Mouse (Mus musculus) forebrain, embryonic 15.5 days (tissue): Measurements from ENCODE around the gene Rps6kl1. TPM values are rescaled to one million over a fixed set of nuclear protein-coding genes. Genes with fewer than 3 reads are reported as not detected.
A peak's percentile ranks its signal among the peaks of the same experiment; 100 is the strongest.

Experiments
- ATAC-seq: fragments of 200-750 bp; cut with Nextera tagmentation; replicated peaks from 2 replicates; pipeline ENCODE4 v1.8.0; 2017; ENCODE audit warnings: mild to moderate bottlenecking, moderate TSS enrichment, moderate library complexity
- H3K27ac ChIP-seq: fragments of 300-500 bp; sonication (generic); replicated peaks from 2 replicates; pipeline ENCODE4 v1.5.1; 2015; ENCODE audit warnings: mild to moderate bottlenecking, inconsistent platforms
- H3K27me3 ChIP-seq: fragments of 300-500 bp; sonication (generic); 2 replicates; pipeline ENCODE4 v1.6.1; 2015; ENCODE audit warnings: inconsistent platforms
- H3K36me3 ChIP-seq: fragments of 300-500 bp; sonication (generic); 2 replicates; pipeline ENCODE4 v1.6.1; 2015; ENCODE audit warnings: mild to moderate bottlenecking, inconsistent platforms
- H3K4me1 ChIP-seq: fragments of 300-500 bp; sonication (generic); 2 replicates; pipeline ENCODE4 v1.6.1; 2015; ENCODE audit warnings: inconsistent platforms
- H3K4me2 ChIP-seq: fragments of 300-500 bp; sonication (generic); replicated peaks from 2 replicates; pipeline ENCODE4 v1.6.1; 2015; ENCODE audit warnings: mild to moderate bottlenecking, inconsistent platforms
- H3K4me3 ChIP-seq: fragments of 300-500 bp; sonication (generic); 2 replicates; pipeline ENCODE4 v1.5.1; 2015; ENCODE audit warnings: mild to moderate bottlenecking, inconsistent platforms
- H3K9ac ChIP-seq: fragments of 300-500 bp; sonication (generic); replicated peaks from 2 replicates; pipeline ENCODE4 v1.6.1; 2015; ENCODE audit warnings: mild to moderate bottlenecking, inconsistent platforms
- H3K9me3 ChIP-seq: fragments of 300-500 bp; sonication (generic); 2 replicates; pipeline ENCODE4 v1.6.1; 2016; ENCODE audit warnings: inconsistent platforms
- WGBS: fragments of 180-500 bp; shearing (Covaris S2); methylation state at CpG from one replicate; pipeline ENCODE4 v1.1.7; 2015; ENCODE audit warnings: mixed read lengths; 5-methylcytosine and 5-hydroxymethylcytosine counted together
- polyA plus RNA-seq: library from polyadenylated mRNA; unstranded; fragments of >200 nt; fragmentation: Nextera tagmentation; extraction: Ambion mirVana; gene quantifications from 2 replicates; pipeline ENCODE4 v1.2.1, GENCODE M21; 2015

Rps6kl1 gene
- 19.8 and 22.2 TPM in 2 replicates for polyA plus RNA-seq

- 15% methylated on average over 28 of the region's 28 CpGs for WGBS
Observed at GRCm38 (mm10) chr12:85151002-85151774, at the start of gene Rps6kl1. Gene Rps6kl1 (minus strand): TSS chr12:85151264.

GRCm38 (mm10) chr12:85199954-85200353, 48.9 kb upstream of the Rps6kl1 start:
- H3K36me3 ChIP-seq: no peaks in the 10 kb centered on the region
- WGBS: 85% methylated on average over 1 of the region's 1 CpGs
- no peak overlapping the region for H3K9ac ChIP-seq
- ATAC-seq: no peak
- H3K27me3 ChIP-seq: no peaks in the 10 kb centered on the region
- no peak overlapping the region for H3K27ac ChIP-seq
- no peaks in the 10 kb centered on the region for H3K9me3 ChIP-seq
- H3K4me1 ChIP-seq: peaks cover 16% of the 10 kb centered on the region
- no peak overlapping the region for H3K4me2 ChIP-seq
- no peak overlapping the region for H3K4me3 ChIP-seq

More at GRCm38 (mm10) chr12:85151002-85151774, at the start of gene Rps6kl1:
- no peaks in the 10 kb centered on the region; the same call in 1 of the 2 replicates for H3K27me3 ChIP-seq
- H3K4me3 ChIP-seq: peak within 1 kb of the TSS; percentile 62
- H3K4me1 ChIP-seq: peaks cover 22% of the 10 kb centered on the region
- peak within 1 kb of the TSS; percentile 69 for H3K4me2 ChIP-seq
- H3K27ac ChIP-seq: peak within 1 kb of the TSS; percentile 31; the same call in 1 of the 2 replicates
- peak within 1 kb of the TSS; percentile 75 for H3K9ac ChIP-seq
- ATAC-seq: peak; percentile 98
- H3K9me3 ChIP-seq: no peaks in the 10 kb centered on the region
- no peaks in the 10 kb centered on the region for H3K36me3 ChIP-seq

DNA sequence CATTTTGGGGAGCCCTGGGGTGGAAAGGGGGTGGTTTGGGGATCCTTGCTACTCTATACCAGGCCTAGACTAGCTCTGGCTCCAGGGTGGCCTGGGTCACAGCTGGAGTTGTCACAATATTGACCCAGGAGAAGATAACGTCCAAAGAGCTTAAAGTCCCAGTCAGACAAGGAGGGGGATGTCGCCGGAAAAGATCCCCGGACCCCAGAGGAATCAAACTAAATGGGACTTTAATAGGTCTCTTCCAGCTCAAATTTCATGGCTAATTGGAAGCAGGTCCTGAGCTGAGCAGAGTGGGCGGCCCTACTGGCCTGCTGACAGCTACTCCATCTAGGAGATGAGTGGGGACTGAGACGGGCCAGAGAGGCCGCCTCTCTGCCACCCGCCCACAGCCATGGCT, 46.9 kb upstream of the Rps6kl1 start:
- Histone ChIP-seq H3K27me3 (no peaks in the 10 kb centered on the region), H3K36me3 (no peaks in the 10 kb centered on the region), H3K9me3 (no peaks in the 10 kb centered on the region), H3K9ac (no peak overlapping the region), H3K4me3 (no peak overlapping the region), H3K4me2 (no peak overlapping the region), H3K4me1 (peaks cover 35% of the 10 kb centered on the region), H3K27ac (no peak overlapping the region)
- ATAC-seq: no peak
- WGBS: 37% methylated on average over 8 of the region's 8 CpGs

DNA sequence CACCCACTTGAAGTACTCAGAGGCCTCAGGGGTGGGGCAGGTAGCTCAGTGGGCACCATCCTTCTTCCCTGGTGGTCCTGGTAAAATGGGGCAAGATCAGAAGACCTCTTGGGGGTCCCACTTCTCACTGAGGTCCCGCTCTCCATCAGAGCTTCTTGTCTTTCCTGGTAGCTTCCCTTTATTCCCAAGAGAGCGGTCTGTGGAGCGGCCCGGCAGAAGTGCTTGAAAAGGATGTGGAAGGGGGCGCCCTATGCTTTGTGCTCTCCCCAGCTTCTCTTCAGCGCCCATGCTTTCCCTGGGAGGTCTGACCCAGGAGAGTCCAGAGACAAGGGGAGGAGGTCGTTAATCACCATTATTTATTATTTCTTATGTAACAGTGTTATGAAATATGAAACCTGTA, 46.3 kb upstream of the Rps6kl1 start:
- ATAC-seq: no peak

DNA sequence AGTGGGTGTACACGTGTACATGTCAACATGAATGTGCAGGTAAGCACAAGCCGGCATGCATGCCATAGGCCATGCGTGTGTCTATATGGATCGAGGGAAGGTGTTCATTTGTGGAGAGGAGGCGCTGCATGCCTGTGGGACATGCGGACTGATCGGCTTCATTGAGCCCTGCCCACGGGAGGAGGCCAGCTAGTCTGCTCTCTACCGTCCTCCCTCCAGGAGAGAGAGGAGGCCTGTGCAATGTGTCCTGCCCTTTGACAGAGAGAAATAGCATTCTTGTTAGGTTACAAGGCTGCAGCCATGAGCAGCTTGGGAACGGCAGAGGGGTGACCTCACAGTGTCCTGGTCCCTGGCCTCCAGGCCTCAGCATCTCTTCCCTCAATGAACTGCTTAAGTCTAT, 45.1 kb upstream of the Rps6kl1 start:
- H3K36me3 ChIP-seq: no peaks in the 10 kb centered on the region
- 94% methylated on average over 10 of the region's 10 CpGs for WGBS
- no peaks in the 10 kb centered on the region for H3K9me3 ChIP-seq
- no peak overlapping the region for H3K27ac ChIP-seq
- H3K9ac ChIP-seq: no peak overlapping the region
- H3K4me3 ChIP-seq: no peak overlapping the region
- H3K4me2 ChIP-seq: no peak overlapping the region
- H3K4me1 ChIP-seq: peaks cover 35% of the 10 kb centered on the region
- ATAC-seq: no peak
- no peaks in the 10 kb centered on the region for H3K27me3 ChIP-seq

More for the DNA sequence above, 46.3 kb upstream of the Rps6kl1 start:
- Histone ChIP-seq H3K36me3 (no peaks in the 10 kb centered on the region), H3K4me3 (no peak overlapping the region), H3K4me1 (peaks cover 41% of the 10 kb centered on the region), H3K9ac (no peak overlapping the region), H3K4me2 (no peak overlapping the region), H3K9me3 (no peaks in the 10 kb centered on the region), H3K27me3 (no peaks in the 10 kb centered on the region), H3K27ac (no peak overlapping the region)
- 81% methylated on average over 7 of the region's 7 CpGs for WGBS

DNA sequence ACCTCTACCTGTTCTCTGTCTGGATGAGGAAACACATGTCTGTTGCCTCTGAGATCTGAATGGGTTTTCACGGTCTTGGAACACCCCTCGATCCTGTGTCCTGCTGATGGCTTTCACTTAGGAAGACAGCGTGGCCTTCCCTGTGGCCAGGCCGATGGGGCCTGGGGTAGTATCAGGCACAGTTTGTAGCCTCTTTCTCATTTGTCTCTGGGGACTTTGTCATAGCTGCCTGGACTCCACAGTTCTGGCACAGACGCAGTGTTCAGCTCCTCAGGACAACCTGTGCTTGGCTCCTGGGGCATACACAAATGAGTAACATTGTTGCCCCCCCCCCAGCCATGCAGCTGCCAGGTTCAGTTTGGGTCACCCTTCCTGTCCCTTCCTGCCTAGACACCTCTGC, 44.0 kb upstream of the Rps6kl1 start:
- no peaks in the 10 kb centered on the region for H3K36me3 ChIP-seq
- H3K27me3 ChIP-seq: no peaks in the 10 kb centered on the region
- no peaks in the 10 kb centered on the region for H3K9me3 ChIP-seq
- H3K9ac ChIP-seq: no peak overlapping the region
- peaks cover 28% of the 10 kb centered on the region for H3K4me1 ChIP-seq
- 81% methylated on average over 5 of the region's 5 CpGs for WGBS
- no peak overlapping the region for H3K4me3 ChIP-seq
- no peak for ATAC-seq
- no peak overlapping the region for H3K4me2 ChIP-seq
- H3K27ac ChIP-seq: no peak overlapping the region

DNA sequence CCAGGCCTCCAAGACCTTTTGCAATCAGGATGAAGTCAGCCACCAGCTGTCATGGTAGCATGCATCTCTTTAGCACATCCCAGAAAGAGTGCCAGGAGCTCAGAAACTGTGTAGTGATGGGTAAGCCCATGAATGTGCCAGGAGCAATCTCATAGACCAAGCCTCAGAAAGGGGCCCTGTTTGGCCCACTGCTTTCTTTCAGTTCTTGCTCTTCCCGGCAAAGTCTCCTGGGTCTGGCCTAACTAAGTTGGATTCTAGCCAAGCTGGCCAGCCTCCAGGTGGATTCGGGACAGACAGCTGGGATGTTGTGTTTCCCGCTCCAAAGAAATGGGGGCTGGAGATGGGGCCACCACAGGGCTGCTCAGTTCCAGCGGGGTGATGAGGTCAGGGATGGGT, 43.6 kb upstream of the Rps6kl1 start:
- Histone ChIP-seq H3K27me3 (no peaks in the 10 kb centered on the region), H3K27ac (0 out of 2 replicates have a peak overlapping the region, but pooled peaks have one; percentile 21), H3K36me3 (no peaks in the 10 kb centered on the region), H3K9me3 (no peaks in the 10 kb centered on the region), H3K4me1 (peaks cover 28% of the 10 kb centered on the region), H3K9ac (no peak overlapping the region), H3K4me2 (no peak overlapping the region), H3K4me3 (no peak overlapping the region)
- WGBS: 26% methylated on average over 4 of the region's 4 CpGs
- peak; percentile 64 for ATAC-seq

DNA sequence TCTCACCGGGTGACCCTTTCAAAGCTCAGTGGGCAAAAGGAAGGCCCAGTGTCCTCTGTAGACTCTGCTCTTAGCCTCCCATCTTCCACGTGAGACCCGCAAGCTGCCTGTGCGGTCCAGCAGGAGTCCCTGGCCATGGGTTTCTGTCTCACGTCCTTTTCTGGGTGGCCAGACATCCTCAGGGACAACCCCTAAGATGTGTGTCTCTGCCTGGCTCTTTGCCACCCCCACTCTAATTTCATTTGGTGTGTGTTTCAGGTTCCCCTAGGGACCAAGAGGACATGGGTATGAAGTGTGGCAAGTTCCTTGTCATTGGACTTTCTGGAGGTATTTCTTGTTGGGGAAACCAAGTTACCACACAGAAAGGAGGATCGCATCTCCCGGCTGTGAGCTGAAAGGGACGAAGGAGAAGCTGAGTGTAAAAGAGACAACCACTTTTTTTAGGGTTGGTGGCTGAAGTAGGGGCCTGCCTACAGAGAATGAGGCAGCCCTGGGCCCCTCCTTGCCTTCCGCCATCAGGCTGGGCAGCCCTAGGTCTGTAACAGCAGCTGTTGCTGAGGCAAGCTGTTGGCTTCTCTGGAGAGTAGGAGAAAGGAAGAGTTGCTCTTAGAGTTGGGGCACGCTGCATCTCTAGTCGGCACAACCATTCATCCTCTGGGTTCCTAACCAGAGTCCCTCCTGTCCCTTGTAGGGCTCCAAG, 43.0 kb upstream of the Rps6kl1 start:
- H3K4me3 ChIP-seq: no peak overlapping the region
- peak overlapping the region; percentile 21; the same call in 1 of the 2 replicates for H3K27ac ChIP-seq
- H3K36me3 ChIP-seq: no peaks in the 10 kb centered on the region
- H3K9ac ChIP-seq: no peak overlapping the region
- peaks cover 28% of the 10 kb centered on the region for H3K4me1 ChIP-seq
- 80% methylated on average over 11 of the region's 11 CpGs for WGBS
- no peaks in the 10 kb centered on the region for H3K9me3 ChIP-seq
- no peaks in the 10 kb centered on the region for H3K27me3 ChIP-seq
- ATAC-seq: peak; percentile 15; the same call in 1 of the 2 replicates
- H3K4me2 ChIP-seq: no peak overlapping the region

DNA sequence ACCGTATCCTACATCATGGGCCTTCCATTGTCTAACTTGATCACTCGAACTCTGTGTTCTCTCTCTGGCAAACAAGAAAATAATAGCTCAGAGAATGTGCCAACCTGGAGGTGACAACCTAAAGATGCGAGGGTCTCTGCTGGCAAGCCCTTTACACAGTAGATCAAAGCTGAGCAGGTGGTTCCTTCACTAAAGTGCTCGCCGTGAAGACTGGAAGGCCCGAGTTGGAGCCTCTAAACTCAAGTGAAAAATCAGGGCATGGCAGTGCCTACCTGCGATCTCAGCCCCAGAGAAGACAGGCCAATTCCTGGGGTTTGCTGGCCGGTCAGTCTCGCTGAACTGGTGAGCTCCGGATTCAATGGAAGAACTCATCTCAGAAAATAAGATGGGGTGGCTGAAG, 42.1 kb upstream of the Rps6kl1 start:
- Histone ChIP-seq H3K9me3 (no peaks in the 10 kb centered on the region), H3K27ac (no peak overlapping the region), H3K36me3 (no peaks in the 10 kb centered on the region), H3K4me1 (peaks cover 28% of the 10 kb centered on the region), H3K4me3 (no peak overlapping the region), H3K4me2 (no peak overlapping the region), H3K27me3 (no peaks in the 10 kb centered on the region), H3K9ac (no peak overlapping the region)
- ATAC-seq: no peak
- 80% methylated on average over 10 of the region's 10 CpGs for WGBS

GRCm38 (mm10) chr12:85192461-85193108, 41.5 kb upstream of the Rps6kl1 start:
- Histone ChIP-seq H3K9ac (no peak overlapping the region), H3K4me1 (peaks cover 28% of the 10 kb centered on the region), H3K27me3 (no peaks in the 10 kb centered on the region), H3K4me2 (no peak overlapping the region), H3K4me3 (no peak overlapping the region), H3K9me3 (no peaks in the 10 kb centered on the region), H3K27ac (no peak overlapping the region), H3K36me3 (no peaks in the 10 kb centered on the region)
- ATAC-seq: 0 out of 2 replicates have a peak, but pooled peaks have one; percentile 53
- WGBS: 31% methylated on average over 19 of the region's 19 CpGs

- Histone ChIP-seq H3K4me3 (no peak overlapping the region), H3K27me3 (no peaks in the 10 kb centered on the region), H3K4me2 (no peak overlapping the region), H3K9me3 (no peaks in the 10 kb centered on the region), H3K4me1 (peaks cover 28% of the 10 kb centered on the region), H3K27ac (no peak overlapping the region), H3K9ac (no peak overlapping the region), H3K36me3 (no peaks in the 10 kb centered on the region)
- 79% methylated on average over 7 of the region's 7 CpGs for WGBS
- no peak for ATAC-seq
Observed at GRCm38 (mm10) chr12:85190290-85190689, 39.2 kb upstream of the Rps6kl1 start.

DNA sequence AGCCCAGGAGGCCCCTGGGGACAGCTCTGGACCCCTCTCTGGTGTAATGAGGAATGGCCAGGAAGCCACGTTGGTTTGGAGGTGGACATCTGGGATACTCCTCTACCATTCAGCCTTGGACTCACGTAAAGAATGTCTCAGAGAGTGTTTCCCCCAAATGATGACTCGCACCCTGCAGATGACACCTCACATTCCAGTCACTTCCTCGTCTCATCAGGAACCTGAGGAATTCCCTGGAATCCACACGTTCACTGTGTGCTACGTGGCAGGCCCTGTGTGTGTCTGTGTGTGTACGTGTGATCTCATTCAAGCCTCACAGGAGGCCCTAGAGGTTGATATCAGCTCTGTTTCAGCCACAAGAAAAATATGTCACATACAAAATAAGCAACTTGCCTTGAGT, 35.3 kb upstream of the Rps6kl1 start:
- H3K4me1 ChIP-seq: peaks cover 16% of the 10 kb centered on the region
- no peaks in the 10 kb centered on the region for H3K9me3 ChIP-seq
- 79% methylated on average over 7 of the region's 7 CpGs for WGBS
- no peak overlapping the region for H3K27ac ChIP-seq
- H3K9ac ChIP-seq: no peak overlapping the region
- no peaks in the 10 kb centered on the region for H3K36me3 ChIP-seq
- no peak overlapping the region for H3K4me2 ChIP-seq
- H3K4me3 ChIP-seq: no peak overlapping the region
- ATAC-seq: no peak
- no peaks in the 10 kb centered on the region for H3K27me3 ChIP-seq
